Comparison of ENCODE assay signal across 9 mouse cellular contexts in genomic region chr13:45416621-45417057, GRCm38 (mm10). TPM values are rescaled to one million over a fixed set of nuclear protein-coding genes. Genes with fewer than 3 reads are reported as not detected.
A peak's percentile ranks its signal among the peaks of the same experiment; 100 is the strongest.
DNase-seq lines count a peak whose midpoint lies in the region; ATAC-seq lines count a peak whose summit lies in the region.
"Had no signal": no experiment of that assay in that cellular context is flagged by ENCODE, and none has a peak within 500 bp of the region (broad histone marks: within the 10 kb centered on the region; RNA-seq: fewer than 3 reads in every experiment).

No protein-coding gene starts in this region.

- no peak overlapping the region for H3K4me3 ChIP-seq in lung, embryonic 16.5 days (ENCODE audit: low read length)
- H3K4me3 ChIP-seq in forebrain, embryonic 15.5 days, result peak overlapping the region; percentile 21
- H3K4me3 ChIP-seq in limb, embryonic 13.5 days, result no peak overlapping the region
- H3K4me3 ChIP-seq in stomach, embryonic 16.5 days (replicated peaks; ENCODE audit: low read length), result no peak overlapping the region

- no peak overlapping the region for H3K9ac ChIP-seq in lung, embryonic 16.5 days (ENCODE audit: low read length)
- 0 out of 2 replicates have a peak overlapping the region, but pooled peaks have one; percentile 22 for H3K9ac ChIP-seq in forebrain, embryonic 15.5 days (replicated peaks)
- H3K9ac ChIP-seq in limb, embryonic 13.5 days, result no peak overlapping the region
- no peak overlapping the region for H3K9ac ChIP-seq in stomach, embryonic 16.5 days (ENCODE audit: low read length)

- ATAC-seq in lung, embryonic 16.5 days (ENCODE audit: low read depth), result peak; percentile 74; the same call in 1 of the 2 replicates
- no peak for ATAC-seq in forebrain, embryonic 15.5 days (replicated peaks)
- ATAC-seq in limb, embryonic 13.5 days (ENCODE audit: low FRiP score, low read depth), result no peak
- no peak for ATAC-seq in stomach, embryonic 16.5 days (ENCODE audit: insufficient read depth, low FRiP score)

- no peaks in the 10 kb centered on the region for H3K9me3 ChIP-seq in lung, embryonic 16.5 days (ENCODE audit: control insufficient read depth, low read length)
- no peaks in the 10 kb centered on the region for H3K9me3 ChIP-seq in forebrain, embryonic 15.5 days
- no peaks in the 10 kb centered on the region; the same call in 1 of the 2 replicates for H3K9me3 ChIP-seq in limb, embryonic 13.5 days
- H3K9me3 ChIP-seq in stomach, embryonic 16.5 days (replicated peaks; ENCODE audit: control insufficient read depth, low read length), result no peaks in the 10 kb centered on the region

- 37% methylated on average over 14 of the region's 14 CpGs for WGBS in lung, embryonic 16.5 days
- 19% methylated on average over 14 of the region's 14 CpGs for WGBS in forebrain, embryonic 15.5 days
- WGBS in limb, embryonic 13.5 days, result 24% methylated on average over 14 of the region's 14 CpGs
- 30% methylated on average over 14 of the region's 14 CpGs for whole genome bisulfite sequencing in stomach, embryonic 16.5 days

- no peaks in the 10 kb centered on the region for H3K27me3 ChIP-seq in lung, embryonic 16.5 days (ENCODE audit: control insufficient read depth, insufficient read depth, low read depth, low read length)
- H3K27me3 ChIP-seq in forebrain, embryonic 15.5 days, result 0 out of 2 replicates have a peak, but pooled peaks cover 3% of the 10 kb centered on the region
- no peaks in the 10 kb centered on the region for H3K27me3 ChIP-seq in limb, embryonic 13.5 days
- no peaks in the 10 kb centered on the region for H3K27me3 ChIP-seq in stomach, embryonic 16.5 days (ENCODE audit: control insufficient read depth, insufficient read depth, low read length)

- no peak overlapping the region for H3K27ac ChIP-seq in lung, embryonic 16.5 days (ENCODE audit: low read length)
- no peak overlapping the region for H3K27ac ChIP-seq in forebrain, embryonic 15.5 days (replicated peaks)
- peak overlapping the region; percentile 8; the same call in 1 of the 2 replicates for H3K27ac ChIP-seq in limb, embryonic 13.5 days
- no peak overlapping the region for H3K27ac ChIP-seq in stomach, embryonic 16.5 days (ENCODE audit: low read length)

- peaks cover 5% of the 10 kb centered on the region; the same call in 1 of the 2 replicates for H3K36me3 ChIP-seq in lung, embryonic 16.5 days (ENCODE audit: control insufficient read depth, insufficient read depth, low read length)
- no peaks in the 10 kb centered on the region for H3K36me3 ChIP-seq in forebrain, embryonic 15.5 days
- peaks cover 20% of the 10 kb centered on the region for H3K36me3 ChIP-seq in limb, embryonic 13.5 days
- peaks cover 14% of the 10 kb centered on the region for H3K36me3 ChIP-seq in stomach, embryonic 16.5 days (ENCODE audit: control insufficient read depth, insufficient read depth, low read length)

- peaks cover 4% of the 10 kb centered on the region; the same call in 1 of the 2 replicates for H3K4me1 ChIP-seq in lung, embryonic 16.5 days (replicated peaks; ENCODE audit: control insufficient read depth, insufficient read depth, low read length)
- H3K4me1 ChIP-seq in forebrain, embryonic 15.5 days, result peaks cover 13% of the 10 kb centered on the region
- peaks cover 34% of the 10 kb centered on the region for H3K4me1 ChIP-seq in limb, embryonic 13.5 days
- 0 out of 2 replicates have a peak, but pooled peaks cover 10% of the 10 kb centered on the region for H3K4me1 ChIP-seq in stomach, embryonic 16.5 days (ENCODE audit: control insufficient read depth, insufficient read depth, low read length)

- H3K4me2 ChIP-seq in lung, embryonic 16.5 days (ENCODE audit: low read depth, low read length), result peak overlapping the region; percentile 21
- peak overlapping the region; percentile 36 for H3K4me2 ChIP-seq in forebrain, embryonic 15.5 days (replicated peaks)
- peak overlapping the region; percentile 36 for H3K4me2 ChIP-seq in limb, embryonic 13.5 days (replicated peaks)
- H3K4me2 ChIP-seq in stomach, embryonic 16.5 days (ENCODE audit: low read depth, low read length), result peak overlapping the region; percentile 17; the same call in 1 of the 2 replicates

- no peak for DNase-seq in lung, postnatal 14 days
- DNase-seq in spleen, postnatal 10 days (ENCODE audit: low spot score in 2 of 2), result no peak
- no peak for DNase-seq in right cerebral cortex, postnatal 4 days
- DNase-seq in left cerebral cortex, adult 9 months (ENCODE audit: low spot score in 2 of 2), result no peak
- DNase-seq: cerebellum, adult 8-10 months had no signal

RNA-seq across cellular contexts. Expression of gene Mylip, which starts 27.1 kb away (rescaled TPM):
- 9.0 and 10.2 TPM in 2 replicates for polyA plus RNA-seq in lung, embryonic 16.5 days (2015; fragmentation: Nextera tagmentation; extraction: Ambion mirVana)
- 4.0 and 5.2 TPM in 2 replicates for polyA plus RNA-seq in forebrain, embryonic 15.5 days (2015; fragmentation: Nextera tagmentation; extraction: Ambion mirVana)
- 28.1 and 28.4 TPM in 2 replicates for polyA plus RNA-seq in limb, embryonic 13.5 days (2015; fragmentation: Nextera tagmentation; extraction: Ambion mirVana)
- polyA plus RNA-seq in stomach, embryonic 16.5 days (2015; fragmentation: Nextera tagmentation; extraction: Ambion mirVana), result 10.9 and 12.9 TPM in 2 replicates
